Mouse (Mus musculus) cerebellum, adult 11-12 months (tissue): ENCODE data around the gene Boll.

Experiments used
- DNase-seq: peaks from one replicate; pipeline ENCODE4 v3.0.0; 2022

Boll gene

GRCm38 (mm10) chr1:55237643-55238161 lies 125.6 kb downstream of the Boll start:
- peak; percentile 38 for DNase-seq

GRCm38 (mm10) chr1:55236890-55237642 lies 126.2 kb downstream of the Boll start, which contains the start of gene Mars2:
Mars2 (plus strand) TSS chr1:55237177.
- DNase-seq = peak; percentile 95

DNA sequence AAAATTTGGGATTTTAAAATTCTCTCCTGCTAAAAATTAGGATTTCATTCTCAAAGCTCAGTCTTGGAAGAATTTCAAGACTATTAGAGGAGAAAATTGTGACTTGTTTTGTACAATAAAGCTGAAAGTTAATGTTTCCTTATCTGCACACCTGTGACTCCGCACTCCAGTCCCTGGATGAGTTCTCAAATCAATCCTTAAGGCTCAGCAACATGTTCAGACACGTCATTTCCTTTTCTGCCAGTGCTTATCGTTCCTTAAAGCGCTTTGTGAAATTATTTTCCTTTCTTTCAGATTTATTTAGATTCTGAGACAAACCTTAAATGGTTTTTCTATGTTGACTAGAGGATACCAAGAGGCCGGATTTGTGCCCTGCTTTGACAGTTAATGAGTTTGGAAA lies 126.8 kb downstream of the Boll start:
- DNase-seq = no peak

DNA sequence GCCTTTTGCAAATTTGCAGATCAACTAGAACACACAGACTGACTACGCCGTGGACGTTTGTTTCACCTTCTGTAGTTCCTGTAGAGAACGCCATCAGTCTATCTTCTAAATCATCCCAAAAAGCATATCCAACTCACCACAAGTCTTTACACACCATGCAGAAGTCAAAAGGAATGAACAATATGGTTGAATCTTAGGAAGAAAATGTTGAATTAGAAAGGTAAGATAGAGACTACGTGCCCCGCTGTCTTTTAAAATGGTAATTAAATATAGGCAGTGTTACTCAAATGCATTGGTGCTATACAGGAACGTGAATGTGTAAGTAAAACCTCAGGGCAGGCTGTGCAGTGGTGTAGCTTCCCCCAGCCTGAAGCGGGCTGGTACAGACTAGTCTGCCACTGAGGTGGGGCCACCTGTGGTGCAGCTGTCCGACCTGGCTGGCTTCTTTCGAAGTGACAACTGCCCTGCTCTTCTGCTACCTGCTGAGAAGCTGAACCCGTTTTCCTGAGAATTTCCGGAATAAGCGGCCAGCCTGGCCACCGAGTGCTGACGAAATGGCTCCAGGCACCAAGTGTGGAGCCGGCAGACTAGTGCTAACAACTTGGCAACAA lies 128.3 kb downstream of the Boll start:
- no peak for DNase-seq

DNA sequence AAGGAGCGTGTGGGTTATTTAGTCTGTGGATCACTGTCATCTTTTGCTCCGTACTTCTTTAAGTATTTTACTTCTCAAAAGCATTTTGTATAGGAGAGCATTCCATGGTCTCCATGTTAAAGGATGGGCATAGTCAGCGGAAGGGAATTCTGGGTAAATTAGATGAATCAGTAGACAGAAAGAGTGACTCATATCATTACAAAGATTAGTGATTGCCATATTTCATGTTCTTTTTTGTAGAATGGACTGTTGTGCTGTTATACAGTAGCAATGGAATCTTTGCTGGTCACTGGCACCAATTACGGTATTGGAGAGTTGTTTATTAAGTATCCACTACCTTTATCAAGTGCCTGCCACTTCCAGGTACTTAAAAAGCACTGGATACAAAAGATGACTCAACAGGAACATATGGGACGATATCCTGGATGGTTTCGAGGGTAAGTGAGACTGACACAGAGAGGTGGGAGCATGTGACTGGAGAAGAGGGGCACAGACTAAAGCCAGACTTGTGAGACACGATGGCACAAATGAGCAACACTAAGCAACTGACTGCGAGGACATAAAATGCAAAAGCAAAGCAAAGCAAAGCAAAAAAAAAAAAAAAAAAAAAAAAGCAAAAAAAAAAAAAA lies 134.9 kb downstream of the Boll start:
- no peak for DNase-seq

DNA sequence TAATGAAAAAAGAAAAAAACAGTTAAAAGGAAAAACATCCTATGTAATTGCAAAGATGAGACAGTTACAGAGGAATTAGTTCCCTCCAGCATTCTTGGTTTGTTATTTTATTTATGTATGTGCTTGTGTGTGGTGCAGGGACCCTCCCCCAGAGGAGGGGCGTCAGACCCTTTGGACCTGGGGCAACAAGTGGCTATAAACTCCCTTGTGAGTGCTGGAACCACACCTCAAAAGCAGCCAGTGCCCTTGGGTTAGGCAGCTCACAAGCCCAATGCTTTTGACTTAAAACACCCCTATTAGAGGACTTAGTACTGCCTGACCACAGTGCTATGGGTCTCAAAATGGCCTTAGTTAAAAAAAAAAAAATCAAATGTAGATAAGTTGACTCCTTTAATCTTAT lies 135.9 kb downstream of the Boll start:
- DNase-seq = no peak

- DNase-seq = no peak
Observed at GRCm38 (mm10) chr1:55226011-55226857, 137.0 kb downstream of the Boll start, which contains the start of gene Rftn2. Rftn2 (minus strand) TSS chr1:55226782.

DNA sequence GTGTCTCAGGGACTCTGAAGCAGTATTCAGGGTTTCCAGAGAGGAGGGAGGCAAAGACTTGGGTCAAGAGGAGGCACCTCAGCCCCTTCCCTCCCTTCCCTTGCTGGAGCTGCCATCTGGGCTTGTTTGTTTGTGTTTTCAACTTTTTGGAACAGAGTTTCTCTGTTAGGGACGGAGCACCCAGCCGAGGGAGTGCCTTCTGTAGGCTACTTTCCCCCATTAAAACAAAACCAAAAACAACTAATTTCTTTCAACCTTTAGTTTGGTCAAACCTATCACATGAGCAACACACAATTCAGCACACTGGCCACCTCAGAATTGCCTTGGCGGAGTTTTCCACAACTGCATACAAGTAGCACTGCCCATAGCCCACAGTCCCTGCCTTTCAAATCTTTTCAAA lies 137.9 kb downstream of the Boll start:
- no peak for DNase-seq

DNA sequence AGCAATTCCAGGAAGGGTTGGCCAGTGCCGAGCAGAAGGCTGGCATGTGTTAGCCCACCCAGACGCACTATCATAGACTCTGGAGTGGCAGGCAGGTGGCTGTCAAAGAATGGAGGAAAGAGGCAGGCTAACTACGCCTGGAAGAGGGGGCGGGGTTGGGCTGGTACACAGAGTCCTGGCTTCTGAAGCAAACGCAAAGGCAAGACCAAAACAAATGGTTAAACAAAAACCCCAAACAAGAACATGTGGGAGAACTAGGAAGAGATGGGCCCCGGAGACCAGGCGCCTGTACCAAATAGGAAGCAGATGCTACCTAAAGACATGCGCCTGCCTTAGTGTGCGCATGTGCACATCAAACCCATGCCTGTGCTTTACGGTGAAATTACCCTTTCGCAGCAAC lies 139.2 kb downstream of the Boll start:
- DNase-seq = no peak

GRCm38 (mm10) chr1:55223026-55223425 lies 140.2 kb downstream of the Boll start:
- DNase-seq = no peak

DNA sequence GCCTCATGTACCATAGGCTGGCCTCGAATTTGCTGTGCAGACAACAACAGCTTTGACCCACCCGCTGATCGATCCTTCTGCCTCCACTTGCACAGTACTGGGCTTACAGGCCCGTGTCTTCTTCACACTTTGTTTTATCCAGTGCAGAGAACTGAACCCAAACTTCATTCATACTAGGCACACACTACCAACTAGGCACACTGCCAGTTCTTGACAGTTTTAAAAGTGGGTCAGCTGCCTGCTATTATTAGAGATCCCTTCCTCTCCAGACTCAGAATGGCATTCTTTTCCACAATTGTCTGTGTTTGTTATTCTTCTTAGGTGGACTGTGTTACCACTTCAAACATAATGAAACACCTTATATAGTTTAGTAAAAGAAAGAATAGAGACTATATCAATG lies 141.9 kb downstream of the Boll start:
- no peak for DNase-seq

- DNase-seq = no peak
Observed at GRCm38 (mm10) chr1:55217191-55217590, 146.1 kb downstream of the Boll start.

GRCm38 (mm10) chr1:55215185-55215813 lies 148.0 kb downstream of the Boll start:
- no peak for DNase-seq

GRCm38 (mm10) chr1:55213936-55214335 lies 149.3 kb downstream of the Boll start:
- no peak for DNase-seq

GRCm38 (mm10) chr1:55213475-55213874 lies 149.8 kb downstream of the Boll start:
- DNase-seq = no peak

DNA sequence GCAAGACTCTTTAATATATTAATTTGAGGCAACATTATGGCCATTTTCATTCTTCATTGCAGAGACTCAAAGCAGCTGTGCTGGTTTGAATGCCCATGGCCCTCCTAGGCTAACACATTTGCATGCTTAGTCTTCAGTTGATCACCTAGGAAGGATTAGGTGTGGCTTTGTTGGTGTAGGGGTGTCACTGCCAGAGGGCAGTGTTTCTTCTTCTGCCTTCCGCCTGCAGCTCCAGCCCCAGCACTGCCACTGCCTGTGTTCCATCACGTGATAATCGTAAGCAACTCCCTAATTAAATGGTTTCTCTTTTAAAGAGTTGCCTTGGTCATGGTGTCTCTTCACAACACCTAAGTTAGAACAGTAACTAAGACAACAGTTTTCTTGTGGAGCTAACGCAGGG lies 150.5 kb downstream of the Boll start:
- no peak for DNase-seq

DNA sequence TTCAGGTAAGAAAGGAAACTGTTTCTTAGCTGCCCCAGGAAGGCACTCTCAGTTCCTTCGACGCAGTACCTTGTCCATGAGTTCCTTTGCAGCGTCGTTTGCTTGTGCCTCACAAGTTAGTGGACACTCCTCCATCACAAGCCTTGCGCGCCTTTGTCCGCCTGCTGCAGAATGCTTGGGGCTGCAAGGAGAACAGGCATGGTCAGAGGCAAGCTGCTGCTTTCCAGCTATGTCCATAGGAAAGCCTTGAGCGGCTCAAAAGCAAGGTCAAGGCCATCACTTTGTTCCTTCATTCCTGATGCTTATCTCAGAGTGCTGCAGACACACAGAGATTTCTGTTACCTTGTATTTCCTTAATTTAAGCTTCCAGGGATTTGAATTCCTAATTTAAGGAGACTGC lies 152.2 kb downstream of the Boll start:
- DNase-seq = no peak

DNA sequence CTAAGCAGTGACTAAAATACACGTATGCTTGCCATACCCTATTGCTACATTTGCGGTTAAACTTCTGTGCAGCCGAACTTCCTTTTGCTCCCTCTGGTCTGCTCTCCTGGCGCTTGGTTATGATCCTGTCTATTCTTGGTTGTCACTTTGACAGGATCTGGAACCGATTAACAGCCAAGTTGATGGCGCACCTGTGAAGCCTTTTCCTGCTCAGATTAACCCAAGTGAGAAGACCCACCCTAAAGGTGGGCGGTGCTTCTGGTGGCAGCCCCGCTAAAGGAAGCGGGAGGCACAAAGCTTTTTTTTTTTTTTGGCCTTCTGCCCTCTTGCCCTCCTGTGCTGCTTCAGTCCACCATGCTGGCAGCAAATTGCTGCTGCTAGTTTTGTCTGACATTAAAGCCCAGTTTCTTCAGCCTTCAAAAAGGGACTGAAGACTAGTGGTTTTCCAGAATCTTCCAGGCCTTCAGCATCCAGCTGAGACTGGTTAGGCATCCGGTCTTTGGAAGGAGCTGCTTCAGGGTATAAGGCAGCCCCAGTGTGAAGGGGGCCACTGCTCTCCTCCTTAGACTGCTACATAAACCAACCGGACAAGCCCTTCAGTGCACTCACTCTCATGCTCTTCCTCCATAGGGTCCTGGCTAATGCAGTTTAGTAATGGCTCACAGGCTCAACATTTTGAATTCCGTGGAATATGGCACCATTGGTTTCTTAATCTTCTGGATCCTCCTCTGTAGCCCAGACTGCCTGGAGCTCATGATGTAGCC lies 152.9 kb downstream of the Boll start:
- no peak for DNase-seq

DNA sequence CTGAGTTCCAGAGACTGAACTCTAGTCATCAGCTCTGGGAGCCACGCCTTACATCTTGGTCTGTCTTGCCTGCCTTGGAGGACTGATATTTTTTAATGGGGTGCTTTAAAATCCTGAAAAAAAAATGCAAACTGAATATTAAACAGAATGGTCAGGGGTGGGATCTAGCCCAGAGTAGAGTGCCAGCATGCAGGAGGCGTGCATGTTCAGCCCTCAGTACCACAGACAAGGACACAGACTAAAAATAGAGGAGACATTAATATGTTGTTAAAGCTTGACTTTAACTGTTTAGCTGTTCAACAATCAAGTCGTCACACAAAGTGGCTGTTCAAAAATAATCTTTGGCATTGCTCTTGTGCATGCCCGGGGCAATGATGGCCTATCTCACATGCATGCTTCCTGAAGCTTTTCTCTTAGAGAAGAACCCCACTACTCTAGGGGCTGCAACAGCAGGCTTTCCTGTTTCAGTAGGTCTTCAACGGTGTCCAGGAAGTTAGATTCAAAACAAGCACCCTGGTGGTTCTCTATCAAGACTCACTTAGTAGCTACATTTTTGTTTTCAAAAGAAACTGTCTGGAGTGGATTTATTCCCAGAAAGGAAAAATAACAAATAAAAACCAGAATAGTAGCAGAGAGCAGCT lies 154.6 kb downstream of the Boll start:
- DNase-seq = no peak

DNA sequence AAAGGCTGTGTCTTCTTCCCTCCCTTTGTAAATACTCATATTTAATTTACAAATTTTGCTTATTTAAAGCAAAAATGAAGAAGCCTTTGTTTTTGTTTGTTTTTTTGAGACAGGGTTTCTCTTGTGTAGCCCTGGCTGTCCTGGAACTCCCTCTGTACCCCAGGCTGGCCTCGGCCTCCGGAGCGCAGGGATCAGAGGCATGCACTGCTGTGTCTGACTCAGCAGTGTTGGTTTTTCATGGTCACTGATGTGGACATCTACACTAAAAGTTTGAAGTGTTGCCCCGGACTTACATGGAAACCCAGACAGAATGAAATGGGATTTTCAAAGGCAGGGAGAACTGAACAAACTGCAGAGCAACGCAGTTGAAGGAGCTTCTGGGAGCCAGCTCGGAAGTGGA lies 155.7 kb downstream of the Boll start:
- no peak for DNase-seq

DNA sequence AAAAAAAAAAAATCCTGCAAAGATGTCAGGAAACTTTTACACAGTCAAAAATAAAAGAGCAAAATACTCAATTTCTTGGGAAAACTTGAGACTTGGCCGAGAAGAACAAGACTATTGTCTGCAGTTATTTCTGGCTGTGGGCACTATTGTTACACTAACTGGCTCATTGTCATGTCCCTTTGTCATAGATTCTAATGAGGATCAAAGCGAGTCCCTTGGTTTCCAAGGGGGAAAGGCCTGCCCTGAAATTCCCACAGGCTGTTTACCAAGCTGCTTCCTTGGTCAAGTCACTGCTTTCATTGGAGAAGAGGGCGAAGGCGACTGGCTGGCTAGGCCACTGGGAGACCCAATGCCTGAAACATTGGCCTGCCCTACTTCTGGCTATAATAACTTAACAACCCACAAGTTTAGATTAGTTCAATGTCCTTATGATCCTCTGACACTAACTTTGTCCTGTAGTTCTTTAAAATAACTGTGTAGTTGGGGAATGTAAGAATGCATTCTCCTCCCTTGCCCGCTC lies 157.4 kb downstream of the Boll start:
- no peak for DNase-seq
